Mouse (Mus musculus): ENCODE measurements at regions not wholly inside any gene's neighbourhood (a gene's known extent, or its start where the extent isn't known, plus 50 kb on each side); places are given as distances from the start of the nearest gene placed in this dataset.

- TF ChIP-seq GATA4 (IDR thresholded peaks at IDR 0.05; ENCODE audit: insufficient replicate concordance, low read length), result no peak
Observed at GRCm38 (mm10) chr9:35343336-35343735, 75.7 kb downstream of the Rpusd4 start.

DNA sequence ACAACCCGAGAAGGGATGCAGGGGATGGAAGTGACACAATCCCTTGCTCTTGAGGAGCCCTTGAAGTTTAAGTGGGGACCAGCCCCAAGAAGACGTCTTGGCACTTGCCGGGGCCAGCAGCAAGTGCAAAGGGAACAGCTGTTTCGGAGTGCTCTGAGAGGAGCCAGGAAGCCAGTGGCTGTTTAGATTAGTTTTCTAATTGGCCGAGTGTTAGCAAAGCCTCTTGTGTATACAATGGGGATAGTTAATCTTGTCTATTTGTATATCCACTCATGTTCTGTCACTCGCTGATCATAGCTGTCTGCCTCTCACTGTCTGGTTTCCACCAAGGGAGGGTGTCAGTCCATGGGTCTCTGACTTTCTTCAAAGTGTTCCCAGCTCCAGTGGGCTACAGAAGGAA is 76.6 kb upstream of the Cdon start:
- TF ChIP-seq GATA4 (IDR thresholded peaks at IDR 0.05; ENCODE audit: insufficient replicate concordance, low read length), result peak; percentile 14; the same call in 1 of the 2 replicates

DNA sequence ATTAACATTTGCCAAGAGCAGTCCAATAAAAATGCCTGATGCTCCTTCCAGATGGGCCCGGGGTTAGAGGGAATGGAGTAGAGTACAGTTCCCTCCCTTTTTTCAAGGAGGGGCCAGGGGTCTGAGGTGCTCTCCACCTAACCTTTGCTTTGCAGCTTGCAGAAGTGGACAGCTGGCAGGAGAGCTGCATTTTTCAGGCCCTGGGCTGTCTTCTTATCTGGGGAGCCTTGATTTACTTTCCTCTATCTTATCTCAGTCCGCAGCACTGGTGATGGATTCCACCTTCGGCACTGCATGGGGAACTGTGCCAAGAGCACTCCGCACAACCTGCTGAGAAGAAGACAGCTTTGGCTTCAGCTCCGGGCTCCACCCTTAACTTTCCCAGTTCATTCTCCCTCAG is 74.5 kb upstream of the Cdon start:
- TF ChIP-seq GATA4 (IDR thresholded peaks at IDR 0.05; ENCODE audit: insufficient replicate concordance, low read length), result no peak

GRCm38 (mm10) chr9:35350046-35350552 is 70.8 kb upstream of the Cdon start:
- TF ChIP-seq GATA4 (IDR thresholded peaks at IDR 0.05; ENCODE audit: insufficient replicate concordance, low read length), result no peak

GRCm38 (mm10) chr9:35351576-35351975 is 69.4 kb upstream of the Cdon start:
- TF ChIP-seq GATA4 (IDR thresholded peaks at IDR 0.05; ENCODE audit: insufficient replicate concordance, low read length), result no peak

DNA sequence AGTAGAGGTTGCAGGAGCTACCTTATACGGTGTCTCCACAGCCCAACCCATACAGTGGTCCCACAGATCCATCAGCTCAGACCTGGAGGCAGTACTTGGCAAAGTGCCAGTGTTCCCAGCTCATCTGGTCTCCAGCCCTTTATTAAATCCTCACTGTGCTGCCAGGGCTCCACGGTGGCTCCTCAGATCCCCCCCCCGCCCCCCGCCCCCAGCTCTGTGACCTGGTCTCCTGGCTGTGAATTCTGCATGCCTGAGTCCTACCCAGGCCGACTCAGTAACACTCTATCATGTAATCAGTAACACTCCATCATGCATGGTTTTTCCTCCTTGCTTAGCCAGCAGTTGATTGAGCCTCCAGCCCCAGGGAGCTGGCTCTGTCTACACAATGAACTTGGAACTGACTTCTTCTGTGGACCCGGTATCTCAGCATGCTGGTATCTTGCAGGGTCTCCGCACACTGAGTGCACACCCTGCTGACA is 66.2 kb upstream of the Cdon start:
- no peak for TF ChIP-seq GATA4 (IDR thresholded peaks at IDR 0.05; ENCODE audit: insufficient replicate concordance, low read length)

- no peak for TF ChIP-seq GATA4 (IDR thresholded peaks at IDR 0.05; ENCODE audit: insufficient replicate concordance, low read length)
Observed at GRCm38 (mm10) chr9:35359699-35360098, 61.2 kb upstream of the Cdon start.

DNA sequence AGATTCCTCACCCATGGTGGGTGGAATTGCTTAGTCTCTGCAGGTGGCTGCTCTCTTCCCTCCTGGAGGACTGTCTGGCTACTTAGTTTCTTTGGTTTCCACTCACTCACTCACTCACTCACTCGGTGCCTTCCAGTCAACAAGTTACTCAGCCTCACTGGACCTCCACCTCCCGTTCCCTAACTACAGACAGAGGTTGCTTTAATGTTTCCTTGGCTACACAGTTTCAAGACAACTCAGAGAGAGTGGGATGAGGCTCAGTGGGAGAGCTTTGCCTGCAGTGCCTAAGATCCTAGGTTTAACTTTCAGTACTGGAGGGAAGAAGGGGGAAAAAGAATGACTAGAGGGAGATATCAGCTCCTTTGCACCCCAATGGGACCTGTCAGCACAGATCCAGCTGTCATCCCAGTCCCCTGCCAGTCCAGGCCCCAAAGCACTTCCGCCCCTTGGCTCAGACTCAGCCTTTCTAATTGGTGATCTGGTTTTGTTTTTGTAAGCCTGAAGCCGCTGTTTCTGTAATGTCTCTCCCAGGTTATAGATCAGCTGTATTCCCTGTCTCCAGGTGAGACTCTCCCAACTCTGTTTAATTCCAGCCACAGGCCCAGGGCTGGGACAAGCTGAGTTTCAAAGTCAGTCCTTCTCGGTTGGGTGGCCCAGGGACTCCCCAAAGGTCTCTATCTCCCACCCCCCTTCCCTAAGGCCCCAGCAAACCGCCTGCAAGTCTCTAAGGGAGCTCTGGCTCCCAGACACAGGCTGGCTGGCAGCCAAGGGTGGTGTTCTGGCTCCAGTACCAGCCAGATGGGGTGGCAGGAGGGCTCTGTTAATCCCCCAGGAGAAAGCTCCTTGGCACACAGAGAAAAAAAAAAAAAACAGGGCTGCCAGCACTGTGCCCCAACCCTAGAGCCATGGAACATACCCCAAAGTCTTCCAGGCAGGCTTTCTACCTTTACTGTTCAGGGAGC is 60.5 kb upstream of the Cdon start:
- no peak for TF ChIP-seq GATA4 (IDR thresholded peaks at IDR 0.05; ENCODE audit: insufficient replicate concordance, low read length)

GRCm38 (mm10) chr9:35361432-35361831 is 59.5 kb upstream of the Cdon start:
- TF ChIP-seq GATA4 (IDR thresholded peaks at IDR 0.05; ENCODE audit: insufficient replicate concordance, low read length), result no peak

DNA sequence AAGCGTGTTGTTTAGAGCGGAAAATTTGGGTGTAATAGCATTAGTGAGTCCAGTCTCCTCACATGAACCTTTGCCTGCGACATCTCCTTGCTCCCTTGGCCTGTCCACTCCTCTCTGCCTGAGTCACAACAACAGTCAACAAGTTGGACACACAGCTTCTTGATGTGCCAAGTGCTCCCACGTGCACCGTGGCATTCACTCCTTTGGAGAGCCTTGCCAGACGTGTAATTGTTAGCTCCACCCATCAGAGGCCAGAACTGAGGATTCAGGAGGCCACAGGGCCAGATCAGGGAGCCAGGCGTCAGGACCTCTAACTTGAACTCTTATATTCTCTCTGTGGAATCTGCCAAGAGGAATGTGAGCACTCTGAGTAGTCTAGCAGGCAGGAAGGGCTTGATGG is 58.7 kb upstream of the Cdon start:
- TF ChIP-seq GATA4 (IDR thresholded peaks at IDR 0.05; ENCODE audit: insufficient replicate concordance, low read length), result no peak

DNA sequence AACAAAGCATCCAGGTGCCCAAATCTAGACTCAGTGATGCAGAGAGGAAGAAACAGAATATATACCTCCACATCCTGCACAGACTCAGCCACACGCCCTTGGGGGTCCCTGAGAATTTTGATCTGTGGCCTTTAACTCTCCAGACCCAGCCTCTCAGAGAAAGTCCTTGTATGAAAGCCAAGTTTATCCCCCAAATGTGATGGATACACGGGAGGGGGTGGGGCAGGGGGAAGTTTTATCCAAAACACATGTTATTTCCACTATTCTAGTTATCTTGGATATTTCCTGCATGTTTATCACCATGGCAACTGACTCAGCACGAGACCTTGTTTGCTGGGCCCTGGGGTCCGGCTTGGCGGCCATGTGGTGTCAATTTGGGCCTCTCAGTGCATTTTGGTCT is 57.8 kb upstream of the Cdon start:
- TF ChIP-seq GATA4 (IDR thresholded peaks at IDR 0.05; ENCODE audit: insufficient replicate concordance, low read length), result no peak

- no peak for TF ChIP-seq GATA4 (IDR thresholded peaks at IDR 0.05; ENCODE audit: insufficient replicate concordance, low read length)
Observed at GRCm38 (mm10) chr9:35363936-35364335, 57.0 kb upstream of the Cdon start.

- TF ChIP-seq GATA4 (IDR thresholded peaks at IDR 0.05; ENCODE audit: insufficient replicate concordance, low read length), result no peak
Observed at GRCm38 (mm10) chr9:35365975-35366374, 55.0 kb upstream of the Cdon start.

DNA sequence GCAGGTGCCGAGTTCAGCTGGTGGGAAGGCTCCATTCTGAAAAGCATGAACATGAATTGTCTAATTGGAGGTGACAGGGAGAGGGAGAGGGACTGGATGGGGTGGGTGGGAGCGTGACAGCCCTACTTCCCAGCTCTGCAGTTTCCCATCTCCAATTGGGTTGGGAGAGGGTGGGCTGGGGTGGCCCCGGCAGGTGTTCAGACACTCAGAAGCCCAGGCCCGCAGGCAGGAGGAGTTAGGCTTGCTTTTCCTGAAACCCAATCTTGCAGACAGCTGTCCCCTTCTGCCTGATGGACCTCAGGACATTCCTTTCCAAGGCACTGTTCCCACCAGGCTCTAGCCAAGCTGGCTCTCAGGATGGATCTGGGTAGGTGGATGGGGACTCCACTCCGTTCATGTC is 51.9 kb upstream of the Cdon start:
- no peak for TF ChIP-seq GATA4 (IDR thresholded peaks at IDR 0.05; ENCODE audit: insufficient replicate concordance, low read length)

DNA sequence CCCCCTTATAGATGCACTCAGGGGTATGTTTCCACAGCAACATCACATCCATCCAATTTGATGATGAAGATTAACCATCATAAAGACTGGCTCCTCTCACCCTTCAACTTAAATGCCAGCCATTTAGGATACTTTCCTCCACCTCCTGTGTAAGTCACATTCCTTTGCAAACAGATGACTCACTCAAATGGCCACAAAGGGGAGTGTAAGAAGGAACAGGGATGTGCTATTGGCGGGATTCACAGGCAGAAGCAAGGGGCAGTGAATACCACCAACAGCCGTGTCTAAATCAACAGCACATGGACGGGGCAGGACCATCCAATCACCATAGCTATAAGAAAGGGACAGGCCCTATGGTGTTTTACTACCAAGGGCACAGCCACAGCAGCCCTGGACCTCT is 50.9 kb upstream of the Cdon start:
- no peak for TF ChIP-seq GATA4 (IDR thresholded peaks at IDR 0.05; ENCODE audit: insufficient replicate concordance, low read length)

GRCm38 (mm10) chr9:35370895-35371294 is 50.0 kb upstream of the Cdon start:
- no peak for TF ChIP-seq GATA4 (IDR thresholded peaks at IDR 0.05; ENCODE audit: insufficient replicate concordance, low read length)

All from liver, adult (tissue).